Mouse (Mus musculus) granulocyte monocyte progenitor cell, adult 5-6 weeks (primary cell): Measurements from ENCODE around the gene Washc4. TPM values are rescaled to one million over a fixed set of nuclear protein-coding genes. Genes with fewer than 3 reads are reported as not detected.

Experiments
- ATAC-seq: replicated peaks from 2 replicates; pipeline ENCODE4 v1.8.0; 2016; ENCODE audit warnings: mild to moderate bottlenecking, moderate TSS enrichment, inconsistent platforms; ENCODE audit not compliant: poor library complexity, severe bottlenecking
- total RNA-seq, 2 experiments: library from RNA; stranded (forward) in 1 of 2; stranded (reverse) in 1 of 2; fragments of 200-712, 200-1000 nt in 1 of 2; fragments of >200 nt in 1 of 2; fragmentation: Nextera tagmentation in 1 of 2; gene quantifications; 2 replicates each; pipeline ENCODE4 v1.2.3; 2014 to 2017

Gene Washc4
- total RNA-seq, 2 experiments from 2014 or later, result 19.6 to 37.1 TPM

GRCm38 (mm10) chr10:83631775-83632174, 88.2 kb downstream of the Washc4 start:
- ATAC-seq, result no peak

- no peak for ATAC-seq
Measured at GRCm38 (mm10) chr10:83632806-83633374, 89.3 kb downstream of the Washc4 start.

- ATAC-seq, result peak; percentile 82
Measured at GRCm38 (mm10) chr10:83634461-83634860, 90.9 kb downstream of the Washc4 start.

- ATAC-seq, result no peak
Measured at GRCm38 (mm10) chr10:83636191-83636590, 92.6 kb downstream of the Washc4 start.

- ATAC-seq, result peak; percentile 81
Measured at GRCm38 (mm10) chr10:83637295-83637694, 93.7 kb downstream of the Washc4 start.

GRCm38 (mm10) chr10:83639881-83640386, 96.4 kb downstream of the Washc4 start:
- no peak for ATAC-seq

- no peak for ATAC-seq
Measured at GRCm38 (mm10) chr10:83641641-83642040, 98.1 kb downstream of the Washc4 start.

- ATAC-seq, result no peak
Measured at GRCm38 (mm10) chr10:83644167-83644566, 100.6 kb downstream of the Washc4 start.

GRCm38 (mm10) chr10:83644865-83645715, 101.5 kb downstream of the Washc4 start:
- peak; percentile 29 for ATAC-seq

- no peak for ATAC-seq
Measured at GRCm38 (mm10) chr10:83645716-83645990, 102.1 kb downstream of the Washc4 start.

Other genes with a start within 250 kb of the Washc4 start
- 0.09 TPM in 1 of 2 replicates, not detected in the other for gene Slc41a2, start 205.9 kb upstream of the Washc4 start, total RNA-seq (2014; fragmentation: Nextera tagmentation)
- not detected in 2 replicates for gene Slc41a2, start 205.9 kb upstream of the Washc4 start, total RNA-seq (2017)
- 0.80 and 0.92 TPM in 2 replicates for gene D10Wsu102e, start 183.5 kb upstream of the Washc4 start, total RNA-seq (2014; fragmentation: Nextera tagmentation)
- gene D10Wsu102e, start 183.5 kb upstream of the Washc4 start, total RNA-seq (2017), result 0.90 and 0.93 TPM in 2 replicates
- gene Aldh1l2, start 9.6 kb upstream of the Washc4 start, total RNA-seq (2014; fragmentation: Nextera tagmentation), result not detected in 2 replicates
- not detected in 2 replicates for gene Aldh1l2, start 9.6 kb upstream of the Washc4 start, total RNA-seq (2017)
- 14.6 and 28.9 TPM in 2 replicates for gene Appl2, start 105.0 kb downstream of the Washc4 start, total RNA-seq (2014; fragmentation: Nextera tagmentation)
- gene Appl2, start 105.0 kb downstream of the Washc4 start, total RNA-seq (2017), result 21.8 and 32.1 TPM in 2 replicates
- gene 1500009L16Rik, start 179.1 kb downstream of the Washc4 start, total RNA-seq (2014; fragmentation: Nextera tagmentation), result 0.68 and 1.0 TPM in 2 replicates
- gene 1500009L16Rik, start 179.1 kb downstream of the Washc4 start, total RNA-seq (2017), result 0.57 TPM in 1 of 2 replicates, not detected in the other